25 mouse cellular contexts compared by ENCODE assay signal in genomic region chr9:21819181-21819729, GRCm38 (mm10). TPM values are rescaled to one million over a fixed set of nuclear protein-coding genes. Genes with fewer than 3 reads are reported as not detected.
A peak's percentile ranks its signal among the peaks of the same experiment; 100 is the strongest.
DNase-seq lines count a peak whose midpoint lies in the region; ATAC-seq and TF ChIP-seq lines count a peak whose summit lies in the region.
"Had no signal": no experiment of that assay in that cellular context is flagged by ENCODE, and none has a peak within 500 bp of the region (broad histone marks: within the 10 kb centered on the region; RNA-seq: fewer than 3 reads in every experiment).

No protein-coding gene starts in this region.

- peak overlapping the region; percentile 72 for H3K27ac ChIP-seq in forebrain, embryonic 15.5 days (replicated peaks)
- H3K27ac ChIP-seq in forebrain, embryonic 11.5 days (ENCODE audit: low read depth, low read length), result no peak overlapping the region
- H3K27ac ChIP-seq in forebrain, postnatal 0 days (ENCODE audit: low read depth, low read length), result no peak overlapping the region
- H3K27ac ChIP-seq: embryonic facial prominence, embryonic 13.5 days; limb, embryonic 15.5 days; liver, embryonic 15.5 days; macrophage; midbrain, embryonic 10.5 days; neural tube, embryonic 12.5 days had no signal

- no peak overlapping the region for H3K4me2 ChIP-seq in forebrain, embryonic 15.5 days (replicated peaks)
- no peak overlapping the region for H3K4me2 ChIP-seq in forebrain, embryonic 11.5 days (ENCODE audit: low read depth, low read length, severe bottlenecking)
- H3K4me2 ChIP-seq in forebrain, postnatal 0 days (ENCODE audit: low read depth), result no peak overlapping the region
- H3K4me2 ChIP-seq: embryonic facial prominence, embryonic 13.5 days; limb, embryonic 15.5 days; liver, embryonic 15.5 days; neural tube, embryonic 12.5 days had no signal

- no peak for DNase-seq in forebrain, embryonic 11.5 days (ENCODE audit: low spot score)
- peak; percentile 55 for DNase-seq in brain, embryonic 14.5 days (ENCODE audit: low read depth)
- peak; percentile 74 for DNase-seq in cerebellum, adult 9-10 months
- peak; percentile 78 for DNase-seq in forebrain, postnatal 0 days
- DNase-seq in neural tube, embryonic 10.5 days (ENCODE audit: extremely low spot score, low spot score), result no peak
- no peak for DNase-seq in right cerebral cortex, postnatal 14 days
- no peak for DNase-seq in thymus, postnatal 4 days
- DNase-seq: adrenal gland, adult 2 months; B cell, adult 2 months; gastrocnemius, postnatal 36 days; kidney, adult 18-20 months; kidney, postnatal 25 days; right cerebral cortex, adult 18-20 months; thymus, postnatal 36 days had no signal

- no peaks in the 10 kb centered on the region for H3K27me3 ChIP-seq in forebrain, embryonic 15.5 days
- no peaks in the 10 kb centered on the region for H3K27me3 ChIP-seq in forebrain, embryonic 11.5 days (ENCODE audit: control insufficient read depth, insufficient read depth, low read length)
- H3K27me3 ChIP-seq in forebrain, postnatal 0 days (ENCODE audit: insufficient read depth, low read length), result no peaks in the 10 kb centered on the region
- H3K27me3 ChIP-seq: embryonic facial prominence, embryonic 13.5 days; limb, embryonic 15.5 days; liver, embryonic 15.5 days; neural tube, embryonic 12.5 days had no signal

- H3K9me3 ChIP-seq in forebrain, embryonic 15.5 days, result no peaks in the 10 kb centered on the region
- no peaks in the 10 kb centered on the region for H3K9me3 ChIP-seq in forebrain, embryonic 11.5 days (ENCODE audit: control insufficient read depth, low read length)
- H3K9me3 ChIP-seq in forebrain, postnatal 0 days (ENCODE audit: low read length), result no peaks in the 10 kb centered on the region
- H3K9me3 ChIP-seq: embryonic facial prominence, embryonic 13.5 days; limb, embryonic 15.5 days; liver, embryonic 15.5 days; midbrain, embryonic 10.5 days; neural tube, embryonic 12.5 days had no signal

- no peak for TF ChIP-seq POLR2A in brain, embryonic 14.5 days (IDR thresholded peaks at IDR 0.05; ENCODE audit: borderline replicate concordance, extremely low read depth, insufficient read depth, insufficient read length, poor library complexity, severe bottlenecking)

- no peaks in the 10 kb centered on the region for H3K36me3 ChIP-seq in forebrain, embryonic 15.5 days
- no peaks in the 10 kb centered on the region for H3K36me3 ChIP-seq in forebrain, embryonic 11.5 days (ENCODE audit: control insufficient read depth, insufficient read depth, low read length)
- no peaks in the 10 kb centered on the region for H3K36me3 ChIP-seq in forebrain, postnatal 0 days (ENCODE audit: insufficient read depth)

- TF ChIP-seq CTCF in brain, embryonic 14.5 days (IDR thresholded peaks at IDR 0.05; ENCODE audit: borderline replicate concordance, extremely low read depth, insufficient read depth, insufficient read length), result no peak
- TF ChIP-seq CTCF in forebrain, postnatal 0 days (IDR thresholded peaks at IDR 0.05; ENCODE audit: low read depth), result no peak

- peaks cover 13% of the 10 kb centered on the region; the same call in 1 of the 2 replicates for H3K4me1 ChIP-seq in forebrain, embryonic 15.5 days
- H3K4me1 ChIP-seq in forebrain, embryonic 11.5 days (replicated peaks; ENCODE audit: control insufficient read depth, insufficient read depth, low read length), result no peaks in the 10 kb centered on the region
- H3K4me1 ChIP-seq in forebrain, postnatal 0 days (ENCODE audit: insufficient read depth), result no peaks in the 10 kb centered on the region
- H3K4me1 ChIP-seq: embryonic facial prominence, embryonic 13.5 days; limb, embryonic 15.5 days; neural tube, embryonic 12.5 days had no signal

- ATAC-seq in forebrain, embryonic 15.5 days (replicated peaks), result peak; percentile 74
- ATAC-seq in forebrain, embryonic 11.5 days (replicated peaks; ENCODE audit: low FRiP score), result no peak
- ATAC-seq in forebrain, postnatal 0 days, result peak; percentile 87

- no peak overlapping the region for H3K9ac ChIP-seq in forebrain, embryonic 15.5 days (replicated peaks)
- no peak overlapping the region for H3K9ac ChIP-seq in forebrain, embryonic 11.5 days (ENCODE audit: low read length)
- H3K9ac ChIP-seq in forebrain, postnatal 0 days, result no peak overlapping the region
- H3K9ac ChIP-seq: embryonic facial prominence, embryonic 13.5 days; limb, embryonic 15.5 days; liver, embryonic 15.5 days; neural tube, embryonic 12.5 days had no signal

- no peak overlapping the region for H3K4me3 ChIP-seq in forebrain, embryonic 15.5 days
- no peak overlapping the region for H3K4me3 ChIP-seq in forebrain, embryonic 11.5 days (ENCODE audit: low read depth, low read length)
- H3K4me3 ChIP-seq in forebrain, postnatal 0 days (ENCODE audit: low read depth, low read length), result no peak overlapping the region
- H3K4me3 ChIP-seq: embryonic facial prominence, embryonic 13.5 days; limb, embryonic 15.5 days; liver, embryonic 15.5 days; midbrain, embryonic 10.5 days; neural tube, embryonic 12.5 days had no signal

- WGBS in forebrain, embryonic 15.5 days, result 85% methylated on average over 2 of the region's 2 CpGs
- 89% methylated on average over 2 of the region's 2 CpGs for WGBS in forebrain, embryonic 11.5 days
- WGBS in forebrain, postnatal 0 days, result 73% methylated on average over 2 of the region's 2 CpGs

RNA-seq across cellular contexts. Expression of gene Angptl8, which starts 16.1 kb away (rescaled TPM):
- 0.27 and 0.51 TPM in 2 replicates for polyA plus RNA-seq in forebrain, embryonic 15.5 days (2015; fragmentation: Nextera tagmentation; extraction: Ambion mirVana)
- 0.60 TPM in 1 of 2 replicates, not detected in the other for polyA plus RNA-seq in forebrain, embryonic 11.5 days (2014; fragmentation: Nextera tagmentation; extraction: Ambion mirVana)
- polyA plus RNA-seq in brain, embryonic 14.5 days (2012; rRNA removed), result not detected in 2 replicates
- total RNA-seq in forebrain, postnatal 0 days (2014; rRNA removed), result not detected in 2 replicates
- polyA plus RNA-seq in forebrain, postnatal 0 days (2015; fragmentation: Nextera tagmentation; extraction: Ambion mirVana), result 0.18 TPM in 1 of 2 replicates, not detected in the other
- total RNA-seq: gastrocnemius, postnatal 36 days; hematopoietic stem cell, adult 5-6 weeks; left cerebral cortex, postnatal 36 days; monocyte, adult 5-6 weeks had no signal
- polyA plus RNA-seq: cortical plate, adult 2 months; macrophage had no signal

RNA-seq across cellular contexts. Expression of gene Kank2, which starts 20.7 kb away (rescaled TPM):
- 2.9 and 3.7 TPM in 2 replicates for polyA plus RNA-seq in forebrain, embryonic 15.5 days (2015; fragmentation: Nextera tagmentation; extraction: Ambion mirVana)
- 5.1 and 5.9 TPM in 2 replicates for polyA plus RNA-seq in forebrain, embryonic 11.5 days (2014; fragmentation: Nextera tagmentation; extraction: Ambion mirVana)
- polyA plus RNA-seq in brain, embryonic 14.5 days (2012; rRNA removed), result 5.9 and 10.8 TPM in 2 replicates
- total RNA-seq in forebrain, postnatal 0 days (2014; rRNA removed), result 8.5 and 12.4 TPM in 2 replicates
- 2.2 and 2.3 TPM in 2 replicates for polyA plus RNA-seq in forebrain, postnatal 0 days (2015; fragmentation: Nextera tagmentation; extraction: Ambion mirVana)
- total RNA-seq: monocyte, adult 5-6 weeks had no signal

RNA-seq across cellular contexts. Expression of gene Dock6, which starts 33.2 kb away (rescaled TPM):
- 10.4 and 12.3 TPM in 2 replicates for polyA plus RNA-seq in forebrain, embryonic 15.5 days (2015; fragmentation: Nextera tagmentation; extraction: Ambion mirVana)
- polyA plus RNA-seq in forebrain, embryonic 11.5 days (2014; fragmentation: Nextera tagmentation; extraction: Ambion mirVana), result 25.5 and 27.5 TPM in 2 replicates
- polyA plus RNA-seq in brain, embryonic 14.5 days (2012; rRNA removed), result 53.6 and 59.4 TPM in 2 replicates
- total RNA-seq in forebrain, postnatal 0 days (2014; rRNA removed), result 6.0 and 15.2 TPM in 2 replicates
- 5.7 and 8.3 TPM in 2 replicates for polyA plus RNA-seq in forebrain, postnatal 0 days (2015; fragmentation: Nextera tagmentation; extraction: Ambion mirVana)

RNA-seq across cellular contexts. Expression of gene Spc24, which starts 59.2 kb away (rescaled TPM):
- polyA plus RNA-seq in forebrain, embryonic 15.5 days (2015; fragmentation: Nextera tagmentation; extraction: Ambion mirVana), result 41.7 and 55.9 TPM in 2 replicates
- polyA plus RNA-seq in forebrain, embryonic 11.5 days (2014; fragmentation: Nextera tagmentation; extraction: Ambion mirVana), result 138 and 162 TPM in 2 replicates
- polyA plus RNA-seq in brain, embryonic 14.5 days (2012; rRNA removed), result 19.6 and 34.1 TPM in 2 replicates
- 7.7 and 8.2 TPM in 2 replicates for total RNA-seq in forebrain, postnatal 0 days (2014; rRNA removed)
- polyA plus RNA-seq in forebrain, postnatal 0 days (2015; fragmentation: Nextera tagmentation; extraction: Ambion mirVana), result 13.5 and 14.3 TPM in 2 replicates

Comparison
In these comparisons a context has a peak if more than half of its experiments do, and no peak if none do; other contexts are left out.
1. DNase-seq: peak in brain, embryonic 14.5 days (single experiment), cerebellum, adult 9-10 months (single experiment) and forebrain, postnatal 0 days (single experiment); none in forebrain, embryonic 11.5 days (single experiment), neural tube, embryonic 10.5 days (single experiment), right cerebral cortex, postnatal 14 days (single experiment) and thymus, postnatal 4 days (single experiment).